Mouse (Mus musculus) urinary bladder, postnatal 4 days (tissue): ENCODE measurements at regions not wholly inside any gene's neighbourhood (a gene's known extent, or its start where the extent isn't known, plus 50 kb on each side); places are given as distances from the start of the nearest gene placed in this dataset.

Experiments
- DNase-seq, 2 experiments: peaks; one replicate each; pipeline ENCODE4 v3.0.0; 2021 to 2022; ENCODE audit warnings: low spot score in 2 of 2

- DNase-seq, result no peak
Observed at GRCm38 (mm10) chr17:50438960-50439359, 70.2 kb upstream of the Plcl2 start.

GRCm38 (mm10) chr17:50439365-50439764 lies 69.8 kb upstream of the Plcl2 start:
- peak in 1 of 2 experiments; percentile 21 for DNase-seq

GRCm38 (mm10) chr17:50442062-50442461 lies 67.1 kb upstream of the Plcl2 start:
- no peak for DNase-seq

GRCm38 (mm10) chr17:50442905-50443304 lies 66.3 kb upstream of the Plcl2 start:
- no peak for DNase-seq

GRCm38 (mm10) chr17:50443376-50444022 lies 65.7 kb upstream of the Plcl2 start:
- DNase-seq, result no peak

GRCm38 (mm10) chr17:50444023-50444389 lies 65.2 kb upstream of the Plcl2 start:
- no peak for DNase-seq

- no peak for DNase-seq
Observed at GRCm38 (mm10) chr17:50448693-50449092, 60.5 kb upstream of the Plcl2 start.

- DNase-seq, result no peak
Observed at GRCm38 (mm10) chr17:50451606-50452005, 57.6 kb upstream of the Plcl2 start.

- no peak for DNase-seq
Observed at GRCm38 (mm10) chr17:50453524-50453923, 55.7 kb upstream of the Plcl2 start.

- no peak for DNase-seq
Observed at GRCm38 (mm10) chr17:50453956-50454355, 55.2 kb upstream of the Plcl2 start.

GRCm38 (mm10) chr17:50454917-50455316 lies 54.3 kb upstream of the Plcl2 start:
- DNase-seq, result no peak

- no peak for DNase-seq
Observed at GRCm38 (mm10) chr17:50455719-50456118, 53.5 kb upstream of the Plcl2 start.

GRCm38 (mm10) chr17:50457053-50457697 lies 52.0 kb upstream of the Plcl2 start:
- no peak for DNase-seq

GRCm38 (mm10) chr17:50458232-50458631 lies 51.0 kb upstream of the Plcl2 start:
- no peak for DNase-seq
